Mouse (Mus musculus): Measurements from ENCODE around the gene Apof.
"Not testable (repeated sequence)": the region's sequence is repeated elsewhere in the genome, so short reads cannot be mapped to it uniquely, and the experiment has no call there.

The Apof gene

GRCm38 (mm10) chr10:128258953-128259352 is 9.5 kb upstream of the Apof start:
- DNase-seq (ENCODE audit: low spot score in 2 of 2): no peak

DNA sequence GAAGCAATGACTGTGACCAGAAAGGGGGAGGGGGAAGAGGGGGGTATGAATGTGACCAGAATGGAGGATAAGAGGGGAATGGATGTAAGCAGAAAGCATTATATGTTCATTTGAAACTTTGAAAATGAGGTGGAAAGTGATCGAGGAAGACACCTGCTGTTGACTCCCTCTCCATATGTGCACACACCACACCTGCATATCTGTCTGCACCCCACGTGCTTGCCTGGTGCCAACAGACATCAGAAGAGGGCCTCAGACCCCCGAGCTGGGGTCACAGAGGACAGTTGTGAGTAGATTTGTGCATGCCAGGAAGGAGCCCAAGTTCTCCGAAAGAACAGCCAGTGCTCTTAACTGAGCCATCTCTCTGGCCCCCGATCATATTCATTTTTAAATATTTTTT is 8.5 kb upstream of the Apof start:
- DNase-seq (ENCODE audit: low spot score in 2 of 2): no peak

GRCm38 (mm10) chr10:128260376-128260775 is 8.1 kb upstream of the Apof start:
- DNase-seq (ENCODE audit: low spot score in 2 of 2): not testable (repeated sequence)

DNA sequence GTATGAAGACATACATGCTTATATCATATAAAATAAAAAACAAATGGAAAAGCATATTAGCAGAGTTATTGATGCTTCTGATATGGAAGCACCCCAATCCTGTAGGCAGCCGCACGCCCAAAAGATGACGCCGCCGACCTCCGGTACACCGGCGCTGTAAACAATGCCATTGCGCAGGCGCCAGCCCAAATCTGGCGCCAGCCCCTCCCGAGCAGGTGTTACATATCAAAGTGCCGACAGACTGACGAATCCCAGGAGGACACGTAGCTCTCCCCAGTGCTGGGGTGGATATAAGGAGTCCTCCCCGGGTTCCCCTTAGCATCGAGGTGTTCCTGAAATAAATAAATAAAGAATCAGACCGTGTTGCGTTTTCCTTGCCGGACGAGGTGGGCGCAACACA is 6.2 kb upstream of the Apof start:
- DNase-seq (ENCODE audit: low spot score in 2 of 2): no peak

DNA sequence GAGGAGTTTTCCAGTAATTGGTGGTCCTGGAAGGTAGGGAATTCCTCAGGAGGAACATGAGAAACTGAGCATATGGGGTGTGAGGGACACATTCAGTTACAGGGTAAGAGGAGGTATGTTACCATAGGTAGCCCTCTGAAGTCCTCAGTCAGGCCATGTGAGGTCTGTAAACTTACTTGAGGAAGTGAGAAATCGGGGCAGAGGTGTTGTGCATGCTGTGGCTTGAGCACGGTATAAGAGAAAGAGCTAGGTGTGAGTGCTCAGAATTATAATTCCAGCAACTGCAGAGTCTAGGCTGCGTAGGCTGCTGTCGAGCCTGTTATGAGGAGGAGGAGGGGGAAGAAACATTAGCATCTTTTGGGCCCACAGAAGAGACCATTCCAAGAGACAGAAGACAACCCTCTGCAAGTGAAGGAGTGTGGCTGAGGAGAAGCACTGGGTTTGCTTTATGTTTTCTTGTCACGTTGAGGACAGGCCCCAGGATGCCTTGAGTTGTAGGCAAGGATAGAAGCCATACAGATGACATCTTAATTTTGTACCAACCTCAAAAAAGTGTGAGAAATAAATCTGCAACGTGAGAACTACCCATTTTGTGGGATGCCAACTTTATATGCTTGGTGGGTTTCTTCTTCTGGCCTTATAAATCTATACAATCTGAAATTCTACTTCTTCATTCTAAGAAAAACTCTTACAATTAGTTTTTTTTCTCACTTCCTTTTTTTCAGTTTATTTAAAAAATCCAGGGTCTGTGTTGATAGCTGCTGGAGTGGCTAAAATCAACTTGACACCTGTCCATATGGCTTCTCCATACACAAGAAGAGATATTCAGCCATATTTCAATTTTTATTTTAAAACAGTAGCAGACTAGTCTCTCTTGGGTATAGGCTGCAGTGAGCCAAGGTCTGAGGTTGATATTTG is 4.8 kb upstream of the Apof start:
- DNase-seq (ENCODE audit: low spot score in 2 of 2): no peak

- no peak for DNase-seq (ENCODE audit: low spot score in 2 of 2)
Observed at GRCm38 (mm10) chr10:128269206-128269910, 887 bp downstream of the Apof start.

- DNase-seq (ENCODE audit: low spot score in 2 of 2): peak; percentile 94 to 95
Observed at GRCm38 (mm10) chr10:128270287-128270841, 1.9 kb downstream of the Apof start, which contains the start of gene Stat2. Stat2 (plus strand) TSS chr10:128270559.

- DNase-seq (ENCODE audit: low spot score in 2 of 2): no peak
Observed at GRCm38 (mm10) chr10:128270866-128271265, 2.4 kb downstream of the Apof start.

DNA sequence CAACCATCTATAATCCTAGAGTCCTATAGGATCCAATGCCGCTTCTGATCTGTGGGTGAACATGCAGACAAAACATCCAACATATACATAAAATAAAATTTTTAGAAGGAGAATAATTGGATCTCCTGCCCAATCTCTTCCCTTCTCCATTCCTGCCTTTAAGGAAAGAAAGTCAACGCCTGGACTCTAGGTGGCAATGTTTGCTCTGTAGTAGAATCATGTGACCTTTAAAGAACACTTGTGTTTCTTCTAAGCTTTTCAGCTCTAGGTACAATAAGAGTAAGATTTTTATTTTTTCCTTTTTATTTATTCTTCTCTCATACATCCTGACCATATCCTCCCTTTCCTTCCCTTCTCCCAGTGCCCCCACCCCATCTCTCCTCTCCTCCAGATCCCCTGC is 3.4 kb downstream of the Apof start:
- no peak for DNase-seq (ENCODE audit: low spot score in 2 of 2)

- not testable (repeated sequence) for DNase-seq (ENCODE audit: low spot score in 2 of 2)
Observed at GRCm38 (mm10) chr10:128272819-128273439, 4.5 kb downstream of the Apof start.

- not testable (repeated sequence) for DNase-seq (ENCODE audit: low spot score in 2 of 2)
Observed at GRCm38 (mm10) chr10:128275374-128275773, 6.9 kb downstream of the Apof start.

DNA sequence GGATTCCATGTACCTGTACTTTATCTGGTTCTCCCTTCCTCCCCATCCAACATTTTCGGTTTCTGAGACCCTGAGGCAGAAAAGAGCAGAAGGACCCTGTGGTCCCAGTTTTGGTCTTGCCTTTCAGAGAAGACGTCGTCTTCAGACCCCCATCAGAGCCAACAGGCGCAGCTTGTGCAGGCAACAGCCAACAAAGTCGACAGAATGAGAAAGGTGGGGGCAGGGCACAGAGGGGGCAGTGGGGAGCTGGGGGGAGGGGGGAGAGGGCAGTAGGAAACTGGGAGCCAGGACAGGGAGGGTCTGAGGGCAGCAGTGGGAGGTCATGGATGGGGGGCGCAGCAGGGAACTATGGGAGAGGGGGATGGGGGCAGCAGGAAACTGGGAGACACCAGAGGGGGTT is 9.7 kb downstream of the Apof start:
- no peak for DNase-seq (ENCODE audit: low spot score in 2 of 2)

- no peak for DNase-seq (ENCODE audit: low spot score in 2 of 2)
Observed at GRCm38 (mm10) chr10:128280943-128281342, 12.5 kb downstream of the Apof start.

DNA sequence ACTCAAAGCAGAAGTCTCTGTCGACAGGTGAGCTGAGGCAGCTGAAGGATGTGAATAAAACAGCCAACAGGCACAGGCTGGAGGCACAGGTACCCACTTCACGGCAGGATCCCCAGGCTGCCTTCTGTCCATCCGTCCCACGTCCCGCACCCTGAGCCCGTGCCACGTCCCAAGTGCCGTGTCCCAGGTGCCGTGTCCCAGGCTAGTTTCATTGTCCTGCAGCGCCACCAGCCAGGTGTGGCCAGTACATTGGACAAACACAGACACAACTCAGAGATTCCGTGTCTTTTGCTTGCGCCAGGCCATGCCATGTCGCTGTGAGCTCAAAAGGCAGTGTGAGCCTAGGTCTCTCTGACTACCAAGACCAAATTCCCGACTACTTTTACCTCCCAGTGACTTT is 13.2 kb downstream of the Apof start:
- no peak for DNase-seq (ENCODE audit: low spot score in 2 of 2)

DNA sequence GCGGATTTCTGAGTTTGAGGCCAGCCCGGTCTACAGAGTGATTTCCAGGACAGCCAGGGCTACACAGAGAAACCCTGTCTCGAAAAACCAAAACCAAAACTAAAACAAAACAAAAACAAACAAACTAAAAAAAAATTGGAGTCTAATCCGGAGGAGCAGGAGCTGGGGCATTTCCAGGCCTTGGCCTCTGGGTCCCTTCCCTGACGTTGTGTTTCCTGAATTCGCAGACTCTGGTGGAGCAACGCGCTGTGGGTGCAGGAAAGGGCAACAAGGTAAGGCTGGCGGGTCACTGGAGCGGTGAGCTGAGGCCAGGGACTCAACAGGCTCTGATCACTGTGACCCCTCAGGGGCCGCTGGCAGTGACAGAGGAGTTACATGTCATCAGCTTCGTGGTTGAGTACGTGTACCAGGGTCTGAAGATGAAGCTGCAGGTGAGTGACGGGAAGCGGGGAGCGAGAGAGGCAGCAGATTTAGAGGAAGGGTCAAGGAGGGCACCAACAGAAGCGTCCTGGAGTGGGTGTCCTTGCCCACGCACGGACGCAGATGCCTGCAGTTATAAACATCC is 14.5 kb downstream of the Apof start:
- no peak for DNase-seq (ENCODE audit: low spot score in 2 of 2)

DNA sequence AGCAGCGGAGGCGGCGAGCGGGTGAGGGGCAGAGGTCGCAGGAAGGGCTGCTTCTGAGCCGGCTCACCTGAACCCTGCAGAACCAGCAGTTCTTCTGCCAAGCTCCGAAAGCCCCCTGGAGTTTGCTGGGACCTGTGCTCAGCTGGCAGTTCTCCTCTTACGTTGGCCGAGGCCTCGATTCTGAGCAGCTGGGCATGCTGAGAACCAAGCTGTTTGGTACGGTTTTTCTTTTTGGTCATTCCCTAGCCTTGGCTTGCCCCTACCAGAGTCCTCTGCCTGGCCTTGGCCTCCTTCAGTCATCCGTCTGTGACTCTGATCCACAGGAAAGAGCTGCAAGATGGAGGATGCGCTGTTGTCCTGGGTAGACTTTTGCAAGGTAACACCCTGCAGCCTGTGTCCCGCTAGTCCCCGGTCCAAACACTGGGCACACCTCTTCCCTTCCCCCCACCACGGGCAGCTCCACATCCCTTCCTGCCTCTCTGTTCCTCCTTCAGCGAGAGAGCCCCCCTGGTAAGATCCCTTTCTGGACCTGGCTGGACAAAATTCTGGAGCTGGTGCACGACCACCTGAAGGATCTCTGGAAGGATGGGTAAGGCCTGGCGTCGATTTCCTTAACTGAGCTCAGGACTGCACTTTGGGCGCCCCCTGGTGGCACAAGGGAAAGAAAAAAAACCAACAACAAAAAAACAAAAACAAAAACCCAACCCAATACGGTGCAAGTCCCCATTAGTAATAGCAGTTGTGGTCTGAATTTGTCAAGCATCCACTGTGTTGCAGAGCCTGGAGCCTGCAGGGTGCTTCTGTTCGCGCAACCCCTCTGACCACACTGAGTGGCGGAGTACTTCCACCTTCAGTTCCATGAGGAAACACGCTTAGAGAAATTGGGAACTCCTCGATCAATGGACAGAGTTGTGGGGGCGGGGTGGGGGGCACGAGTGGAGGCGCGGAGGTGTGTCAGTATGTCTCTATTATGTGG is 15.4 kb downstream of the Apof start:
- DNase-seq (ENCODE audit: low spot score in 2 of 2): peak in 1 of 2 experiments; percentile 33

GRCm38 (mm10) chr10:128290594-128290993 is 22.1 kb downstream of the Apof start:
- not testable (repeated sequence) for DNase-seq (ENCODE audit: low spot score in 2 of 2)

GRCm38 (mm10) chr10:128296370-128297090 is 28.1 kb downstream of the Apof start:
- no peak for DNase-seq (ENCODE audit: low spot score in 2 of 2)

- no peak for DNase-seq (ENCODE audit: low spot score in 2 of 2)
Observed at GRCm38 (mm10) chr10:128297221-128297620, 28.8 kb downstream of the Apof start.

DNA sequence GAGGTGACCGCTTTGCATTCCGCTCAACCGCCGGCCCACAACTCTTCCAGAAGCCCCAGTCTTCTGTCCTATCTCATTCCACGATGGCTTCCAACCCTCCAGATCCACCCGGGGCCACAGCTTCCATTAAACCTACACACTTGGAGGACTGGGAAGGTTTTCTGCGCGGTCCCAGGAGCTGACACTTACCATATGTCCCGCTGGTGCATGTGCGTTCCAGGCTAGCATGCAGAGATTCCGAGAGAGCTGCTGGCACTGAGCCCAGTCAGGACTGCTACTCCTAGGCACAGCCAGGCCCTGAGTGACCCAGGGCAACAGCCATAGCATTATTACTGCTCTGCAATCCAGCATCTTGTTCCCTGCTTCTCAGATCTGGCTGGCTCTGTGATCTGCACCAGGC is 29.2 kb downstream of the Apof start:
- DNase-seq (ENCODE audit: low spot score in 2 of 2): no peak
